Mouse (Mus musculus): ENCODE measurements at regions not wholly inside any gene's neighbourhood (a gene's known extent, or its start where the extent isn't known, plus 50 kb on each side); places are given as distances from the start of the nearest gene placed in this dataset.

DNA sequence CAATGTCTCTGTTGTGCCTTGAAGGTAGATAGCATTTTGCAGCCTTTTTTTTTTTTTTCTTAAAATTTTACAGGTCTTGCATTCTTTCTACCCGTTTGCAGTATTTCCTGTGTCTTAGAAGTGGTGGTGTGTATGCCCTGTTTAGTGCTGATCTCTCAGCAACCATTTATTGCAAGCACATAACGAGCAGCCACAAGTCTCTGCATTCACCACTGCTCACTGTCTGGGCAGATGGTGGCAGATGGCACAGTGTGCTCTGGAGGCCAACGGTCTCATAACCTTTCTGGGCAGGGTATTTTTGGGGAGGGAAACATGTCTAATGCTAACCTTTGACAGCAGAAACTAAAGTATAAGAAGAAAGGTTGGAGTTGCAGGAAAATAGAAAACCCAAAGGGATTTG, 266.1 kb upstream of the Ptger4 start:
- DNase-seq (ENCODE audit: low read depth) = no peak

GRCm38 (mm10) chr15:5511046-5511445, 267.1 kb upstream of the Ptger4 start:
- no peak for DNase-seq (ENCODE audit: low read depth)

GRCm38 (mm10) chr15:5512546-5512945, 268.6 kb upstream of the Ptger4 start:
- no peak for DNase-seq (ENCODE audit: low read depth)

- DNase-seq (ENCODE audit: low read depth) = no peak
These were observed 269.2 kb upstream of the Ptger4 start for GRCm38 (mm10) chr15:5513146-5513545.

- no peak for DNase-seq (ENCODE audit: low read depth)
These were observed 270.2 kb upstream of the Ptger4 start for GRCm38 (mm10) chr15:5514217-5514616.

GRCm38 (mm10) chr15:5517244-5517966, 273.4 kb upstream of the Ptger4 start:
- DNase-seq (ENCODE audit: low read depth) = no peak

- DNase-seq (ENCODE audit: low read depth) = no peak
These were observed 275.6 kb upstream of the Ptger4 start for GRCm38 (mm10) chr15:5519552-5519951.

- no peak for DNase-seq (ENCODE audit: low read depth)
These were observed 276.0 kb upstream of the Ptger4 start for GRCm38 (mm10) chr15:5519997-5520396.

DNA sequence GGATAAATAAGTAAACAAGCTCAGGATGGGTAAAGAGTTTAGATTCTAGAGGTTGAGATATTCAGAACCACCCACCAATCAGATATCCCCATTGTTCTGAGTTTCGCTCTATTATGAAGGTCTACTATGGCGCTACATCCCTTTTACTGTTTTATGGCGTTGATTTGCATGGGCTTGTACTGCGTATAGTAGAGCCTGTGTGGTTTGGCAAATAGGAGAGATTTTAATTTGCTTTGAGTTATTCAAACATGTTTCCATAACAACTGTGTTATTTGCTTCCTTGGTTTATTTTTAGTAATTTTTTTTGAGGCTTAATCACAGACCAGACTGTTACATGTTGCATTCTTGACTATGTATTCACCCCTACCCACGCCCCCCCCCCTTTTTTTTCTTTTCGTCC, 284.6 kb upstream of the Ptger4 start:
- DNase-seq (ENCODE audit: low read depth) = no peak

DNA sequence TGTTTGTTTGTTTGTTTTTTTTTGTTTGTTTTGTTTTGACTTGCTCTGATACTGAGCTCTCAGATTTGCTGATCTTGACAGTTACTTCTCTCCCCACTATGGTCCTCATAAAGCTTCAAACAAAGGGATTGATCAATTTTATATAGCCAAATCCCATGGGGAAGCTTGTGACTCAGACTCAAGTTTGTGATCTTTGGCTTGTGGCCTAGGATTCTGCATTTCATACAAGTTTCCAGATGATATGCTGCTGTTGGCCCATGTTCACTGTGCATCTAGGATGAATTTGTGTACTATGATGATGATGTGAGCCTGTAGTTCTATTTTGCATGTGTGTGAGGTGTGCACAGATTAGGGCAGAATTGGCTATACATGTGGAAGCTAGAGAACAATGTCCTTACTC, 289.7 kb upstream of the Ptger4 start:
- DNase-seq (ENCODE audit: low read depth) = no peak

- no peak for DNase-seq (ENCODE audit: low read depth)
These were observed 293.4 kb upstream of the Ptger4 start for GRCm38 (mm10) chr15:5537432-5537831.

DNA sequence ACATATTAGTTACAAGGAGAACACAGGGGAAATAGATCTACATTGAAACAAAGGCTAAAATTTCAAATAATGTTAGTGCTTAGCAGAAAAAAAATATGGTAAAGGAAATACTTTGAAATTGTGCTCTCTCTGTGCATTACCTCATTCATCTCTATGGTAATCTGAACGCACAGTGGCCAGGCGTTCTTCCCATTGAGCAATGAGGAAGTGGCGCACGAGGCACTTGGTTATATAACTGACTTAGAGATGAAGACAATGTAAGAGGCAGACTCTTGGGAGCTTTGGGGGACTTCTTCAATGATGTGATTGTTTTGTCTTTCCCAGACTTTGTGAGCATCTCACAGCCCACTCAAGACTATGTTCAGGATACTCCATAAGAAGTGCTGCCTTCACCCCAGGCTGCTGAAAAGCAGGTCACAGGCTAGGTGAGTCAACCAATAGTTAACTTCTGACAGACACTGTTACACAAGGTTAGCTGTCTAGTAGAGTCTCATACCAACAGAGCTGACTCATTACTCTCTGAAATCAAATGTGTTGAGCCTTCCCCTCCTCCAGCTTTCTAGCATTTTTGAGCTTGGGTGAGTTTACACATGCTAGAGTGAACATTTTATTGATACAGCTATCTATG, 295.4 kb upstream of the Ptger4 start:
- DNase-seq (ENCODE audit: low read depth) = no peak

- DNase-seq (ENCODE audit: low read depth) = no peak
These were observed 310.5 kb upstream of the Ptger4 start for GRCm38 (mm10) chr15:5554526-5554925.

DNA sequence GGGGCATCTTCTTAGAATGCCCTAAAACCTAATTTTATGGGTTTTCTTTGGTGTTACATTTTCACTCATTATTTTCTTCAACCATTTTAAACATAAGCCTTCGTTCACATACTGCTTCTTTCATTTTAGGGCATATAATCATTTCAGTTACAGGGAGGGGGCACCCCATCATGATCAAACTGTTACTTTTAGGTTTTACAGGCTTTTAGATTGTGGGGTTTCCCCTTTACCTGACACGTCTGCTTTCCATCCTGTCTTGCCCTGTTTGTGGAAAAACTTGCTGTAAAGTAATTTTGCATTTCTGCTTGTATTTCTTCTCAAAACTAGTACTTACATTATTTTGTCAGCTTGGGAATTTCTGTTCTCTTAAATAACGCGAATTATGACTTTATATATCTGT, 310.9 kb upstream of the Ptger4 start:
- DNase-seq (ENCODE audit: low read depth) = no peak

DNA sequence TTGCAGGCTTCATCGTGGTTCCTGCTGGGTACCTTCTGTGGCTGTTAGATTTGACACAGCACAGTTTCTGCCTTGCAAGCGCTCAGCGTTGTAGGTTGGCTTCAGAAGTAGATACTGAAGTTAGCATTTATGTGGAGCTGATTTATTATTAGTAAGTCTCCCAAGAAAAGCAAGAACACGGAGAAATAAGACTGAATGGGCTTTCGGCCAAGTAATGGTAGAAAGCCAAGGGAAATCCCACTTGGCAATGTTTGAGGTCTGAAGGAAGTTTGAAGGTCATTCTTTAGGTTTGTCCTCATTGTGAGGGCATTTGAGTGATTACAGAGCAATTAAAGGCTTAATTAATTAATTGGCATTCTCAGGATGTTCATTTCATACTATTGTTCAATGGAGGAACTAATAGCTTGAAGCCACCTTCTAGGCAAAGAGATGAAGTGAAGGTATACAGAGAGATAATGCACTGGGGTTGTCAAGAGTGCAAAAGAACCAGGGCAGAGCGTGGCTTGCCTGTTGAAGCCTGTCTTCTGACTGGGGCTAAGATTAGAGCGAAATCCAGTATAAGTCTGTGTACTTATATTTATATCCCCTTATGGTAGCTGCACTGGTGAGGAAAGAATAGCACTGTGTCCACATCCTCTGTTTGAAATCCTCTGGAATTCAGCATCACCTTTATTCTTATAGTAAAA, 311.5 kb upstream of the Ptger4 start:
- DNase-seq (ENCODE audit: low read depth) = no peak

GRCm38 (mm10) chr15:5561783-5562182, 317.8 kb upstream of the Ptger4 start:
- no peak for DNase-seq (ENCODE audit: low read depth)

DNA sequence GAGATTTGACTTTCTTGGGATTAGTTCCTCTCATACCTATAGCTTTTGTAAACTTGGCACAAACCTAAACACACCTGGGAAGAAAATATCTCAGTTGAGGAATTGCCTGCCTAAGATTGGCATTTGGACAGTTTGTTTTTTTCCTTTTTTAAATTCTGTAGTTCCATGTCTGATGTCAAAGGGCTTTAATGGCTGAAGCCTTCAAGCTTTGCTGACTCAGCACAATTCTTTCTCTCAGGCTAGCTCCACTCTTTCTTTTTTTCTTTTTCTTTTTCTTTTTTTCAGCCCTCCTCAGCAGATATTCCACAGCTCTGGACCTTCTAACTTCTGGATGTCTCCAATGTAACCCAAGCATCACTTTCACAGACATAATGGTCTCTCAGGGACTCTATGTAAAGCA, 330.4 kb upstream of the Ptger4 start:
- DNase-seq (ENCODE audit: low read depth) = no peak

- no peak for DNase-seq (ENCODE audit: low read depth)
These were observed 335.6 kb upstream of the Ptger4 start for GRCm38 (mm10) chr15:5579559-5579958.

GRCm38 (mm10) chr15:5580416-5580815, 336.4 kb upstream of the Ptger4 start:
- no peak for DNase-seq (ENCODE audit: low read depth)

- no peak for DNase-seq (ENCODE audit: low read depth)
These were observed 340.4 kb upstream of the Ptger4 start for GRCm38 (mm10) chr15:5584381-5584780.

DNA sequence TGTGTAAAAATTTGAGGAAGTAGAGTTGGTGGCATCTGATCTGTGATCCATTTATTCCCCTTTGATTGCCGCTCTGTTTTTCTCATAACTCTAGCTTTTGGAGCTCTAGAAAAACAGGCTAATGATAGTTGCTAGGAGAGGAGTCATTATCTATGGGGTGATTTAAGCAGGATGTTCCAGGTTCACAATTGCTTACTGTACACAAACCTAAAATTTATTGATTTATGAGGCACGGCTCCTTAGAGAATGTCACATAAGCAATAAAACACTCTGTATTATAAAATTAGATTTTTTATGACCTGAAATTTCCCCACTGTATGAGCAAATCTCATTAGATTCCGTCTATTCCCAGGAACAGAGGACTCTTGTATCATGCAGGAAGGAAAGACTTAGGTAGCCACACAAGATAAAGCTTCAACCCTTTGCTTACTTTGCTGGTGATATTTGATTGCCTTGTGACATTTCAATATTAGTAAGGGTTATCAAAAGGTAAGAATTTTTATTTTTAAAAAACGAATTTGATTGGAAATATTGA, 360.8 kb upstream of the Ptger4 start:
- DNase-seq (ENCODE audit: low read depth) = no peak

DNA sequence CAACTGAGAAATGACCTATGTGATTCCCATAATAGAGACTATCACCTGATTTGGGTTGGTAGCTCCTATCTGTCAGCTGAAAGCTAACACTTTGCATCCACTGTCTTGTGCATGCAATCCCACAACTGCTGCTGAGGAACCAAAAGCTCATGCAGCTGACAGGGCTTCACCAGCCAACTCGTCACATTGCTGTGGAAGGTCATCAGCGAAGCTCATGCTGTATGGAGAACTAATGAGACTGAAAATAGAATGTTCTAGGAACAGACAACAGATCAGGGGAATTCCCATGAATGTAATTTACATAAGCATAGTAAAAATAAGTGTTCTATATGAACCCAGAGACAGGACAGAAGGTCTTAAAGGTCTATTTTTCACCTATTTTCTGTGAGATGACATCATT, 363.5 kb upstream of the Ptger4 start:
- no peak for DNase-seq (ENCODE audit: low read depth)

DNA sequence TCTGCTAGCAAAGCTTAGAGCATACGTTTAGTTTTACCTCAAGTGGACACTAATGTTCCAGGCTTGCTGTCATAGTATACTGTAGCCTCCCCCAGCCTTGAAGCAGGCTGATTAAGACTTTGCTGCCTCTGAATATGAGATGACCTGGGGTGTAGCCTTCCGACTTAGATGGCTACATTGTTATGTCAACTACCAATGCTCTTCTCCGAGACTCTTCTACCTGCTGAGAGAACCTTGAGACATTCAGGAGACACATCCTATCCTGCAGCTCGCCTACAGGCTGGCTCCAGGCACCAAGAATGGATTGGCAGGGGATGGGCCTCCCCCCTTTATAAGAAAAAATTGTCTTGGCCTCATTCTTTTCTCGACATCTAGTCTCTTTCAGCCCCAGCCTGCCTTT, 379.0 kb upstream of the Ptger4 start:
- no peak for DNase-seq (ENCODE audit: low read depth)
